Mouse (Mus musculus) regulatory T cell (primary cell): ENCODE data around the gene Pctp.

Experiments
- in situ Hi-C: fragments of 300-600 bp; cut with MboI, MseI; formaldehyde crosslinking; loops from one replicate; pipeline ENCODE4 v1.15.1; 2025; ENCODE audit warnings: high pct_unique_total_duplicates

Gene Pctp

DNA sequence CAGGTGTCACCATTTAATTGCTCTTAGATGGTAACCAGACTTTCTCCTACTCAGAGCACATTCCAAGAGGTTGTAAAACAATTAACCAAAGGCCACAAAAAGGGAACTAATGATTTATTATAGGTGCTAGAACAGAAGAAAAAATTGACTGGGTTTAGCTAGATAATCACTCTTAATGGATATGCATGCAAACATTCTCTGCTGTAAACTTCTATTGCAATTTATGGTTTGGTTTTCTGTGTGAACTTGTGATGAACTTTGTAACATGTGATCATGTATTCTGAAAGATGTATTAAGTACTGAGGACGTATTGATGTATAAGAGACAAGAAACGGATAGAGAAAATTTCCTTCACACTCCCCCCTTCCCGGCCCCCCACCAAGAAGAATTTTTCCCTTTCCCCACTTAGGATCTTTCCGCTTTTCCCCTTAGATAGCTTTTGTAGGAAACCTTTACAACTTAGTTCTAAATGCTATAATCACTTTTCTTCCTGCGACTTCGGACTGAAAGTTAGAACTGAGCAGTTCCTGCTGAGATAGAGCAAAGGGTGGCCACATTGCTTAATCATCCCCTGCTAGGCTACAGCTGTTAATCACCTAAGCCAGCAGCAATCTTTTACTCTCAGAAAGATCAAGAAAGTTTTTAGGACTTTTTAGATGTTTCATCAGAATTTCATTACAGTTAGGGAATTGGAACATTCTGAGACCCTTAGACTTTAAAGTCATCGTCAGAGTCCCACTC, 5.3 kb upstream of the Pctp start:
- in situ Hi-C loops = no loop called here

DNA sequence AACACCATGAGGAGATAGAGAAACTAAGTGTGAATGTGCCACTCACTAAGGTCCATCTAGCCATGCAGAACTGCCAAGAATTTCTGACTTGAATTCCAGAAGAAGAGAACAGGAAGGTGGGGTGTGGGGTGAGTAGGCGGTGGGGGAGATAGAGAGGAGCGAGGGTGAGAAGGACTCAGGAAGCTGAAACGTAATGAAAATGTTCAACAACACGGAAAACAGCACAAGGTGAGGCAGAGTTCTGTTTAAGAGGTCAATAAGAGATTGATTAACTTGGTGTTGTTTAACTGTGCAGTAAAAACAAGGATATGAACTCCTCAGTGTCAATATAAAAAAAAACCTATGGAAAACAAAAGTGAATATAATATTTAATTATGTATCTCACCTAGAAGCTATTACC, 3.4 kb upstream of the Pctp start:
- in situ Hi-C loops = no loop called here

DNA sequence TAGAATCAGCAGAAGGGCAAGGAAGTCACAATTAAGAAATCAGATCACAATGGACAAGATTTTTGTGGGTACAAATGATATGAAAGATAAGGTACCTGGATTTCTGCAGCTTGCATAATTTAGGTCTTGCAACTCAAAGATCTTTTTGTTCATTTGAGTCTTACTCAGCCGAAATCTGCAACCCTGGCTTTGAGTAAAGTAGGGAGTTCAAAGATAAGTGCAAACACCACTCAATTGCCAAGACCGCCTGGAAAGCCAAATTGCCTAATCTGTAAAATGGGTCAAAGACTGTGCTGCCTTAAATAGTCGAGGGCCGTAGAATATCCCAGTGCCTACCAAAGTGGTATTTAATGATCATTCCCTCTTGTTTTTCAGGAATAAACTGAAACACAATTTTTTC, 692 bp upstream of the Pctp start:
- in situ Hi-C loops = no loop called here

DNA sequence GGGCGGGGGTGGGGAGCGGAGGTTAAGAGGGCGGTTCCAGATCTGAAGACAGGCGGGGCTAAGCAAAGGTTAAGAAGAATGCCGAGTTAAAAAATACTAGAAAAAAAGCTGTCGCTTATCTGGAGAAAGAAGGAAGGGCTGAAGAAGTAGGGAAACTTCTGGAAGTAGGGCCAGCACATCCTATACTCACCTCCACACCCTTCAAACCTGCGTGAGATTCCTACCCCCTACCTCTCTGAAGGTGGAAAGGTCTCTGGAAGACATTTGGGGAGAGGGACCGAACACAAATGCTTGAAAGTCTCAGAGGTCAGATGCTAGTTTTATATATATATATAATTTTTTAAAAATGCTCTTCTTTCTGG, 274 bp upstream of the Pctp start:
- in situ Hi-C loops = no loop called here

DNA sequence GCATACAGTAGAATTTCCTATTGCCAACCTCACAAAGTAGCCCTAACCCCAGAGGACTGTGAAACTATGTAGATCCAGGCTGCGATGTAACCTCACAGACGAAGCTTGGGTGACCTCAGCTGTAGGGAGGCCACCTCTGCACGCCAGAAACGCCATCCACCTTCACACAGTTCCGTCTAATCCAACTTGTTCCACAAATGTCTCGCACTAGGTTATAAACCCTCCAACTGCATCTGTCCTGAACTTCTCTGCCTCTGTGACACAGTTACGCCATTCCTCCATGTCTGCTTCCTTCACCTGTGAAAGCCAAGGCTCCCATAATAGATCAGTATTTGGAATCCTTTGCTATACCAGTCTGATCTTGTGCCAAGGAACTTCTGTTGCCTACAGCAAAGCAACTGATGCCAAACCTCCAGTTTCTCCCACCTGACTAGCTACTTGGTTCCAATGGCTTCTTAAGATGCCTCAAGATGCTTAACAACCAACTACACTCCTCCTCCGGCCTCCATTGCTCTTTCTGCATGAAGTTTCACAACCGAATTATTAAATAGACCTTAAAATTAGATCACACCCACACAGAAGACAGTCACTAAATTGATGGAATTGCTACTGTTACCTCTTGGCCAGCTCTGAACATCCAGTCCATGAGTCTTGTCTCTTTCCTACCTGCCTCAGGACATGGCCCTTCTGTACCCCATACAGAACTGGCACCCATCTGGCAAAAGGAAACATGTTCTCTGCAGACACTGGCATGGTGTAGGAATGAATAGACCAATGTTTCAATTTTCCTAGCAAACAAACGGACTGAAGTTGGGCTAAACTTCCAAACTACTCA, 1.1 kb downstream of the Pctp start:
- in situ Hi-C loops = no loop called here

DNA sequence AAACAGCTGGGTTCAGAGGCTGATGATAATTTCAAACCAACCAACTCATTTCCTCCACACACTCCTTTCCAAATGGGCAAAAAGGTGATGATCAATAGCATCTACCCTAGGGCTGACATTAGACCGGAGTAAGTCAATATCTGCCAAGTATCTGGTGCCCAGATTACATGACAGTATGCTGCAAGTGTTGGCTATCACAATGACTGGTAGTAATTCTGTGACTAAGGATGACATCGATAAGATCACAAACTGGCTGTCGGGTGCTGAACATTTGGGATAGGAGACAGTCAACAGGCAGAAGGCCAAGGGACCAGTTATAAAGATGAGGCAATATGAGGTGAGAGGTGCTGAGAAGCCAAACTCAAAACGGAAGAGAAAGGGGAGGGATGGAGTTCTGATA, 2.0 kb downstream of the Pctp start:
- in situ Hi-C loops = no loop called here

DNA sequence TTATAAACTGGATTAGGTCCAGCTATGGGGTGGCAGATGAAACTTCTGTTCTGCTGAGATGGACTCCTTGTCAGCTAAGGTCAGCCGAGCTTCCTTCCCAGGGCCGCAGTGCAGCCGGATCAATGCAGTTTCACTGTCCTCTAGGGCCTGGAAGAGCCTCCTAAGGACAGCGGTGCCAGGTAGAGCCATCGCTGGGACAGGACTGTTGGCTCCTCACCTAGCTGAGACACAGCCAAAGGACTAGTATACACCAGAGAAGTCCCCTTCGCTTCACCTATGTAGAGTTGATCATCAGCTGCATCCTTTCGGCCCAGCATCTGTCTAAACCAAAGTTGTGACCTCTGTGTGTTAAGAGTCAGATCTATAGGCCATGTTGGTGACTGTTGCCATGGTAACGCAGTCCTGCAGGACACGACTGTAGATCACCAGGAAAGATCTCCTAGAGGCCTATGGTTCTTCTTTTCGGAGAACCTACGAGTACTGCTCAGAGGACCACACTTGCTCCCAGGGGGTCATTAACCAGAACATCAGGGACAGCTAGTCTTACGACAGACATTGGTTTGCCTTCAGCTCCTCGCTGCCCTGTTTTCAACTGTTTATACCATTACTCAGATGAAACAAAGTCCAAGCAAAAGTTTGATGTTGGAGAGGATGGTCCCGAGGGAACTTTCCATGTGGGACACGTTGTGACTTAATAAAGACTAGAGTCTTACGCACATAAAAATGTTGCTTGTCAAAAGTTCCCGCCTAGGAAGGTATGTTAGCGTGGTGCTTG, 3.5 kb downstream of the Pctp start:
- in situ Hi-C loops = no loop called here

DNA sequence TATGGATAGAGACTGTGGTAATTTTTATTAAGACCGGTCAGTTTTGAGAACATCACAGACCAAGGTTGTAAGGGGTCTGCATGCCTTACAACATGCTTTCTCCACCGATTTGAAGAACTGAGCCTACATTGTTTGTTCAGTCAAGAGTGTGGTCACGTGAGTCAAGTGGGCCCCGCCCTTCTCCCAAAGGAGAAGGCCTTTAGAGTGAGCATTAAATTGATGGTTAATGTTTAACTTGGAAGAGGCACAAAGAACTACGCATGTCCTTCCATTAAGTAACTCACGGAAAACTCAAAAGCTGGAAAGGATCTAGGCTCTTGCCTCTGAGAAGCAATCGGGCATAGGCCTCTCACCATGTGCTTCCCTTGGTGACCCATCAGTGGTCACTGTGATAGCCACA, 5.8 kb downstream of the Pctp start:
- in situ Hi-C loops = no loop called here

DNA sequence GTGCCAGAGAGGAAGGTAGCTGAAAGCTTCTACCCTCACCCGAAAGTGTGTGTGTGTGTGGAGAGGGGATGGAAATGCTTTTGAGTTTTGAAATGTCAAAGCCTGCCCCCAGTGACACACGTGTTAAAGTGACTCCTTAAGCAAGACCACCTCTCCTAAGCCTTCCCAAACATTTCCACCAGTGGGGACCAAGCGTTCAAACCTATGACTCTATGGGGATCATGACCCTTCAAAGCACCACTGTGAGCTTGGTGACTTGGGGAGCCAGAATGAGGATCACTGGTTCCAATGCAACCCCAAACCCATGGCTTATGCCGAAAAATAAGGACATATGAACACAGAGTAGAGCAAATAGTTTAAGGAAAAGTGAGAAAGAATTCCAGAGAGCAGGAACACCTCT, 6.3 kb downstream of the Pctp start:
- in situ Hi-C loops = no loop called here

DNA sequence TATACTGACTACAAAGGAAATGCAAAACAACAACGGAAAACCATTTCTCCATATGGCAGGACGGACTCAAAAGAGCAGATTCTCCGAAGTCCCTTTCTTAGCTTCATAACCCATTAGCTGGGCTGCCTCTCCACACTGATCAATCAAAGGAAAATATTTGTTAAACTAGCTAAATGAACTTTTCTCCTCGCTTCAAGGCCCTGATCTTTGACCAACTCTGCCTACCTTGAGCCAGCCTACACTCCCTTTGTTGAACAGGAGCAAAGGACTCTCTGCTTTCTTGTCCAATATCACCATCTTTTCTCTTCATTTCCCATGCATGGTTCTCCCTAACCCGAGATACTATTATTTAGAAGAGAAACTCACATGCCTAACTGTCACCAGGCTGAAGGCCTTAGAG, 7.1 kb downstream of the Pctp start:
- in situ Hi-C loops = no loop called here

DNA sequence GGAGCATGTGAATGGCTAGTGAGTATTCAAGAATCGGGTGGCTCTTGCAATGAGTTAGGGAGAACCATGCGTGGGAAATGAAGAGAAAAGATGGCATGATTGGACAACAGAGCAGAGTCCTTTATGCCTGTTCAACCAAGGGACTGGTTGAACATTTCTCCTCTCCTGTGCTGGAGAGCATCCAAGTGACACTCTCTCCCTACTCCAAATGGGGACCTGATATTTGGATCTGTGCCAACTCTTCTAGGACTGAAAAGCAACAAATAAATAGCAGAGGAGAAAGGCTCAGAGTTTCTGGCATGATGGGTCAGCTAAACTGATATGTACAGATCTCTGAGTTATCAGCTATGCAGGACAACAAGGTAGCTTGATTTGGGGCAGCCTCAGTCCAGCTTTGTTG, 8.0 kb downstream of the Pctp start:
- in situ Hi-C loops = no loop called here

DNA sequence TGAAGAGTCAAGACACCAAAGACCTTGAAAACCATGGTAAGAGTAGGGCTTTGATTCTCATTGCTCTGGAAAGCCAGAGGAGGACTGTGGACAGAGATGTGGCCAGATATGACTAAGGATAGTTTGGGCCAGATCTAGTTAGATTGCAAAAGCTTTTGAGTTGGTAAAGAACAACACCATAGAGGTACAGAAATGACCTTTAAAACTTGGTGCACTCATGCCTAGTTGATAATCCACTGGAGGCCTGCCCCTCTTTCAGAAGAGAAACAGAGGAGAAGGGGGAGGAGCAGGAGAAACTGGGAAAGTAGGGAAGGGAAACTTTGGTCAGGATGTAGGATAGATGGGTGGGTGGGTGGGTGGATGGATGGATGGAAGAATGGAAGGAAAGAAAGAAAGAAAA, 11.0 kb downstream of the Pctp start:
- in situ Hi-C loops = no loop called here

DNA sequence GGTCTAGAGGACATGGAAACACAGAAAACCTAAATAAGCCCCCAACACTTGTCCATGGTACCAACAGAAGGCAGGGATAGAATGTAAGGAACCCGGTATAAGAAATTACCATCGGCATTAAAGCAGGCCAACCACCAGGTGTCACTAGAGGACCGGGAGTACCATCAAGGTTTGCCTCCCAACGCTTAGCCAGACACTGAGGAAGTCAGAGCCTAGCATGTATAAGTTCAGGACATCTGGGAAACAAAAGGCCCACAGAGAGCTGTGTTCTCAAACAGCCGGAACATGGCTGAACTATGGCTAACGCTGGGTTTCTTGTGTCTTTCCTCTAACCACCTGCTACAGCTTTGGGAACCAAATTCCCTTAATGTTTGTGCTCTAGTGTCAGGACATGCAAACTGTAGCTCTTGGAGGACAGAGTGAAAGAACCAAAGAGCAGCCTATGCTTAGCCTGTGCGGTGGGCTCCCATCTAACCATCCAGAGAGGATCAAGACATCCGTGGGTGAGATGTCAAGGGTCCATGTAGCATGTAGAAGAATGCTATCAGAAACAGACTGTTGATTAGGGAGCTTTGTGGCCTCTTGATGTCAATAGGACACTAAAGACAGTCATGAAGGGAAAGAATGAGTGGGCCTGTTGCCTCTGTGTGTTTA, 13.6 kb downstream of the Pctp start:
- in situ Hi-C loops = loop anchor here (5.0 to 10.0 kb wide), 3 partner anchors 178 to 626 kb away; no protein-coding TSS in a partner anchor

DNA sequence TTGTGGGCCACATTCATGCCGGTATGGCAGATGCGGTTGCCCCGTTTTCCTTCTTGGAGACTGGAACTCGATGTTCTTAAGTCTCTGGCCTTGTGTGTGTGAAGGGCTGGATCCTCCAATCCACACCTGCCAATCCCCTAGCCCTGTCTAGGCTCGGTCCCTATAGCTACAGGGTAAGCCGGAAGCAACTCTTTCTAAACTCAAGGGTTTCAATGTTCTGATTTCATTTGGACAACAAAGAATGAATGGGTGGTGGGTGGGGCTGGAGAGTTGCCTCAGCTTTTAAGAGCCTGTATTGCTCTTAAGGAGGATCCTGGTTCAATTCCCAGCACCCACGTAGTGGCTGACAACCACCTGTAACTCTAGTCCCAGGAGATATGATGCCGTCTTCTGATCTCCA, 16.2 kb downstream of the Pctp start:
- in situ Hi-C loops = loop anchor here (5.0 to 10.0 kb wide), 3 partner anchors 181 to 628 kb away; no protein-coding TSS in a partner anchor

DNA sequence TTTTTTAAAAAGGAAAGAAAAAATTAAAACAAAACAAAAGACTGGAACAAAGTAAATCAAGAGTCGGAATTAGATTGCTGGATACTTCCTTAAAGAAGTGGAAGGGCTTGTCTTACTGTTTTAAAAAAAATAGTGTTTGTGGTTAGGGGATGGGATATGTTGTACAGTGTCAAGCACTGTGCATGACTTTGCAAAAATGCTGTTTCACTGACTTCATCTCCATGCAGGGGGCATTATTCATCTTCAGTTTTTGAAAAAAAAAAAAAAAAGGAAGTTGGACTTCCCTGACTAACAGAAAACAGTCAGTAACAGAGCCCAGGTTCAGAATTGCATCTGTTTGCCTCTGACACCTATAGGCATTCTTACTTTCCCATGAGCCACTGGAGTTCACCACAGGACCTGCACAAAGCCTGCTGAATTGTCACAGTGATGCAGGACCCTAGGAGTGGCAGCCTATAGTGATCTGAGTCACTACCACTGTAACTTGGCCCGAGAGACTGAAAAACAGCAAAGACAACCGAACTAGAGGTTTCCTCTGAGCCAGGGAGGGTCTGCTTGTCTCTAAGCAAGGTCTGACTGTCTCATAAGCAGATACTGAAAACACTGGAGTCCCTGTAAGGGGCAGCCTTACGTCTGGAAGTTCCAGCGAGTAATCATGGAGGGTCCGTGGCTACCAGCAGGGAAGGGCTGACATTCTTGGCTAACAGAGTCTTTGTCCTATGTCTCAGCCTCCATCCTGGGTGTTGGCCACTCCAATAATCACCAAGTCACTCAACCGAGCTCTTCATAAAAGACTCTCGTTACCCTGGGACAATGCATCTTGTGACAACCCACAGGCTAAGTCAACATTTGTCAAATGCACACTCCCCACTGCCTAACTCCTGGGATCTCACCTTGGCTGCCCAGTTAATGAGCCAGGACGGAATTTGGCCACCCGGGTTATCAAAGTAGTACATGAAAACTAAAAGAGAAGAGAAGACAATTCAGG, 17.2 kb downstream of the Pctp start:
- in situ Hi-C loops = loop anchor here (5.0 to 10.0 kb wide), 3 partner anchors 182 to 629 kb away; no protein-coding TSS in a partner anchor

DNA sequence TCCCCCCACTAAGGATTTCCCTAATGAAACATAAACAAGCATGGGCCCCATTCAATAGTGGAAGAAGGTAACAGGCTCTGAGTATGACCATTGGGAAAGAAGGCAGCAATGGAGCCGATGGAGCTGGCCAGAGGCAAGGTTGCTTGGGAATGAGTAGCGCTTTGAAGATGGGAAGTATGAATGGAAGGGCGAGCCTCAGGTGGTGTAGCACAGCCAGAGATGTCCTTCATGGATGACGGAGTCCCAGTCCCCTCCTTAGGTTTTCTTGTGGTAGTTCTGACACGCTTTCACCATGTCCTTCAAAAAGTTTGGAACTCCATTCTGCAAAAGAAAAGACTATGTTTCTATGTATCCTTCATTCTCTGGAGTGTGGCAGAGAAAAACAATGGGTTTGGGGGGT, 18.3 kb downstream of the Pctp start:
- in situ Hi-C loops = loop anchor here (10.0 kb wide), 2 partner anchors 360 to 630 kb away; no protein-coding TSS in a partner anchor

DNA sequence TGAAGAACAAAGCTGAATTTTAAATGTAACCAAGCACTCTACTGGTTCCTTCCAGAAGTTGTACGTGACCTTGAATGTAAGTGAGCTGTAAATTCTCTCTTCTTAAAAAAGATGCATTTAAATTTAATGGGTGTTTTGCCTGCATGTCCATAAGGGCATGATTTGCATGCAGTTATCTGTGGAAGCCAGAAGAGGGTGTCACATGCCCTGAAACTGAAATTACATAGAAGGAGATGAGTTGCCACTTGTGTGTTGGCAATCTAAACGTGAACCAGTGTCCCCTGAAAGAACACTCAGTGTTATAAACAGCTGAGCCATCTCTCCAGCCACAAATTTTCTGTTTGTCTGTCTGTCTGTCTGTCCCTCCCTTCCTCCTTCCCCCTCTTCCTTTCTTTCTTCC, 19.8 kb downstream of the Pctp start:
- in situ Hi-C loops = loop anchor here (10.0 kb wide), 2 partner anchors 362 to 632 kb away; no protein-coding TSS in a partner anchor

DNA sequence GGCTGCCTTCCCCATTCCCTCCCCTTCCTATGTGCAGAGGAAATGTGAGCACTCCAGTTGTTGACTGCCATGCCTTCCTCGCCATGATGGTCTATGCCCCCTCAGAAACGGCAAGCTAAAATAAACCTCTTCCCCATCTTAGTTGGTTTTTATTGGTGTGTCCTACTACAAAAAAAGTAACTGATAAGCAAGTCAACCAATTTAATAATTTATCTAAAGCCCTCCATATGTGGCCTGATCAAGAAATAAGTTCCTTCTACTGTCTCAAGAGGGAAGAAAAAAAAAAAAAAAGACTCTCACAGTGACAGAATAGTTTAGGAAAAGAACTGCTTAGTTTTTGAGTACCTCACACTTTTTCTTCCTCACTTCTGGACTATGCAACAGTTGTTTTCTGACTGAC, 22.6 kb downstream of the Pctp start:
- in situ Hi-C loops = loop anchor here (10.0 kb wide), 2 partner anchors 365 to 635 kb away; no protein-coding TSS in a partner anchor

DNA sequence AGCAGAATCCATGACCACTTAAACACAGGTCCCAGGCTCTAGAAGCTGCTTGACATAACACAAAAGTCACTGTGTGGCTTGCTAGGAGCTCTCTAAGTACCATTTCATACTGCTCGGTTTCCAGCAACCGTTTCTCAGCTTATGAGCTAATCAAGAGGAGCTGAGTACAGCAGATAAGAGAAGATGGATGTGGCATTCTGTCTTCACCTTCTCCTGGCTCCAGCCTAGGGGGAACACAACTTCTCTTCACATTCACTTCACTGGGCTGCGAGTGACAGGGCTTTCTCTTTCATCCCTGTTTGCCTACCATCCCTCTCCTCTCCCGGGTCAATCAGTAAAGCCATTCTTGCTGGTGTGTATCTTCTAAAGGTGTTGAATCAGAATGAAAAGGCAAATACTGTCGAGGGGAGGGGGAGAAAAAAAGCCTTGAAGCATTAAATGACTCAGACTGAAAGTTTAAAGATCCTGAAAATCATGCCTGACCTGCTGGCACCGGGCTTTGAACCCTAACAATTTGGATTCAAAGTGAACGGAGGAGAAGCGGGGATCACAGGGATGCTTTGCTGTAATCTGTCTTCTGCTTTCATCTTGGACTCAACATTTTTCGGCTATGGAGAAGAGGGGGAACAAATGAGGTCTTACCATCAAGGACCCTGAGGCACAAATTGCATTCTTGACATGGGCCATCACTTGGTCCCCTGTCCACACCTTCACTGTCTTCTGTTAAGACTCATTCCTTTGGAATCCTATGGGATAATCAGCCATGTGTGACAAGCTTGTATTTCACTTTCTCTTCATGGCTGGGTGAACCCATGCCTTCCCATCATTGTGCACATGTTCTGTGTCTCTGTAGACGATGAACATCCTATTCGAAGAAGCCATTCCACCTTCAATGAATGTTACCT, 23.5 kb downstream of the Pctp start:
- in situ Hi-C loops = no loop called here
